Mouse (Mus musculus): ENCODE data around the gene Syt12. TPM values are rescaled to one million over a fixed set of nuclear protein-coding genes. Genes with fewer than 3 reads are reported as not detected.

Gene Syt12
- polyA plus RNA-seq, 1 experiment: 41.8 TPM

GRCm38 (mm10) chr19:4439161-4439801, 38.0 kb downstream of the Syt12 start, which contains the start of gene Rhod:
Gene Rhod (minus strand): TSS chr19:4439432.
- TF ChIP-seq POLR2A (IDR thresholded peaks at IDR 0.05; ENCODE audit: low read depth, low read length) (no peak), CTCF (IDR thresholded peaks at IDR 0.05; ENCODE audit: extremely low read depth, insufficient read length, insufficient replicate concordance, low read depth, low read length) (no peak)
- peak within 1 kb of the TSS; percentile 98 for H3K27ac ChIP-seq (ENCODE audit: insufficient read depth, low read depth, low read length)
- peaks cover 29% of the 10 kb centered on the region for H3K4me1 ChIP-seq (ENCODE audit: control insufficient read depth, insufficient read depth, insufficient read length, low read length)
- H3K4me3 ChIP-seq (ENCODE audit: low read depth, low read length): peak within 1 kb of the TSS; percentile 96
- WGBS: under 1% methylated on average over 50 of the region's 51 CpGs
- no peaks in the 10 kb centered on the region for H3K36me3 ChIP-seq (ENCODE audit: control insufficient read depth, insufficient read depth, low read length)
- H3K27me3 ChIP-seq (ENCODE audit: control insufficient read depth, insufficient read depth, low read length): no peaks in the 10 kb centered on the region

GRCm38 (mm10) chr19:4438791-4439160, 38.5 kb downstream of the Syt12 start:
- peak overlapping the region; percentile 88 for H3K27ac ChIP-seq (ENCODE audit: insufficient read depth, low read depth, low read length)

GRCm38 (mm10) chr19:4437886-4438285, 39.4 kb downstream of the Syt12 start:
- Histone ChIP-seq H3K27ac (ENCODE audit: insufficient read depth, low read depth, low read length) (no peak overlapping the region), H3K4me3 (ENCODE audit: low read depth, low read length) (peak overlapping the region; percentile 96), H3K36me3 (ENCODE audit: control insufficient read depth, insufficient read depth, low read length) (no peaks in the 10 kb centered on the region), H3K4me1 (ENCODE audit: control insufficient read depth, insufficient read depth, insufficient read length, low read length) (peaks cover 29% of the 10 kb centered on the region), H3K27me3 (ENCODE audit: control insufficient read depth, insufficient read depth, low read length) (no peaks in the 10 kb centered on the region)
- no peak for TF ChIP-seq CTCF (IDR thresholded peaks at IDR 0.05; ENCODE audit: extremely low read depth, insufficient read length, insufficient replicate concordance, low read depth, low read length)
- TF ChIP-seq POLR2A (IDR thresholded peaks at IDR 0.05; ENCODE audit: low read depth, low read length): no peak
- 70% methylated on average over 6 of the region's 6 CpGs for WGBS

More at GRCm38 (mm10) chr19:4438791-4439160, 38.5 kb downstream of the Syt12 start:
- WGBS: 10% methylated on average over 8 of the region's 8 CpGs
- TF ChIP-seq CTCF (IDR thresholded peaks at IDR 0.05; ENCODE audit: extremely low read depth, insufficient read length, insufficient replicate concordance, low read depth, low read length) (no peak), POLR2A (IDR thresholded peaks at IDR 0.05; ENCODE audit: low read depth, low read length) (no peak)
- Histone ChIP-seq H3K36me3 (ENCODE audit: control insufficient read depth, insufficient read depth, low read length) (no peaks in the 10 kb centered on the region), H3K27me3 (ENCODE audit: control insufficient read depth, insufficient read depth, low read length) (no peaks in the 10 kb centered on the region), H3K4me3 (ENCODE audit: low read depth, low read length) (peak overlapping the region; percentile 96), H3K4me1 (ENCODE audit: control insufficient read depth, insufficient read depth, insufficient read length, low read length) (peaks cover 29% of the 10 kb centered on the region)

GRCm38 (mm10) chr19:4436254-4436653, 41.0 kb downstream of the Syt12 start:
- peak overlapping the region; percentile 77 for H3K27ac ChIP-seq (ENCODE audit: insufficient read depth, low read depth, low read length)
- no peaks in the 10 kb centered on the region for H3K27me3 ChIP-seq (ENCODE audit: control insufficient read depth, insufficient read depth, low read length)
- peaks cover 9% of the 10 kb centered on the region for H3K36me3 ChIP-seq (ENCODE audit: control insufficient read depth, insufficient read depth, low read length)
- H3K4me3 ChIP-seq (ENCODE audit: low read depth, low read length): peak overlapping the region; percentile 13; the same call in 1 of the 2 replicates
- TF ChIP-seq CTCF (IDR thresholded peaks at IDR 0.05; ENCODE audit: extremely low read depth, insufficient read length, insufficient replicate concordance, low read depth, low read length) (no peak), POLR2A (IDR thresholded peaks at IDR 0.05; ENCODE audit: low read depth, low read length) (no peak)
- peaks cover 23% of the 10 kb centered on the region for H3K4me1 ChIP-seq (ENCODE audit: control insufficient read depth, insufficient read depth, insufficient read length, low read length)
- 48% methylated on average over 3 of the region's 3 CpGs for WGBS

GRCm38 (mm10) chr19:4434999-4435398, 42.2 kb downstream of the Syt12 start:
- 90% methylated on average over 1 of the region's 1 CpGs for whole genome bisulfite sequencing

GRCm38 (mm10) chr19:4433756-4434155, 43.5 kb downstream of the Syt12 start:
- Histone ChIP-seq H3K4me1 (ENCODE audit: control insufficient read depth, insufficient read depth, insufficient read length, low read length) (peaks cover 13% of the 10 kb centered on the region), H3K27ac (ENCODE audit: insufficient read depth, low read depth, low read length) (no peak overlapping the region), H3K4me3 (ENCODE audit: low read depth, low read length) (no peak overlapping the region), H3K36me3 (ENCODE audit: control insufficient read depth, insufficient read depth, low read length) (peaks cover 12% of the 10 kb centered on the region), H3K27me3 (ENCODE audit: control insufficient read depth, insufficient read depth, low read length) (no peaks in the 10 kb centered on the region)
- no peak for TF ChIP-seq CTCF (IDR thresholded peaks at IDR 0.05; ENCODE audit: extremely low read depth, insufficient read length, insufficient replicate concordance, low read depth, low read length)
- TF ChIP-seq POLR2A (IDR thresholded peaks at IDR 0.05; ENCODE audit: low read depth, low read length): no peak
- WGBS: 90% methylated on average over 1 of the region's 1 CpGs

More at GRCm38 (mm10) chr19:4434999-4435398, 42.2 kb downstream of the Syt12 start:
- Histone ChIP-seq H3K27ac (ENCODE audit: insufficient read depth, low read depth, low read length) (peak overlapping the region; percentile 77), H3K4me1 (ENCODE audit: control insufficient read depth, insufficient read depth, insufficient read length, low read length) (peaks cover 17% of the 10 kb centered on the region), H3K4me3 (ENCODE audit: low read depth, low read length) (no peak overlapping the region), H3K36me3 (ENCODE audit: control insufficient read depth, insufficient read depth, low read length) (peaks cover 12% of the 10 kb centered on the region), H3K27me3 (ENCODE audit: control insufficient read depth, insufficient read depth, low read length) (no peaks in the 10 kb centered on the region)
- TF ChIP-seq CTCF (IDR thresholded peaks at IDR 0.05; ENCODE audit: extremely low read depth, insufficient read length, insufficient replicate concordance, low read depth, low read length): no peak
- TF ChIP-seq POLR2A (IDR thresholded peaks at IDR 0.05; ENCODE audit: low read depth, low read length): no peak

GRCm38 (mm10) chr19:4430091-4430620, 47.1 kb downstream of the Syt12 start:
- peaks cover 19% of the 10 kb centered on the region for H3K36me3 ChIP-seq (ENCODE audit: control insufficient read depth, insufficient read depth, low read length)
- 89% methylated on average over 4 of the region's 4 CpGs for WGBS
- H3K4me1 ChIP-seq (ENCODE audit: control insufficient read depth, insufficient read depth, insufficient read length, low read length): peaks cover under 1% of the 10 kb centered on the region; the same call in 1 of the 2 replicates
- TF ChIP-seq CTCF (IDR thresholded peaks at IDR 0.05; ENCODE audit: extremely low read depth, insufficient read length, insufficient replicate concordance, low read depth, low read length) (no peak), POLR2A (IDR thresholded peaks at IDR 0.05; ENCODE audit: low read depth, low read length) (no peak)
- no peak overlapping the region for H3K4me3 ChIP-seq (ENCODE audit: low read depth, low read length)
- no peak overlapping the region for H3K27ac ChIP-seq (ENCODE audit: insufficient read depth, low read depth, low read length)
- no peaks in the 10 kb centered on the region for H3K27me3 ChIP-seq (ENCODE audit: control insufficient read depth, insufficient read depth, low read length)

Data from small intestine, adult 2 months (tissue).